In genomic region chrX:51679601-51680427, GRCm38 (mm10) we compare ENCODE assay signal across 8 mouse cellular contexts. TPM values are rescaled to one million over a fixed set of nuclear protein-coding genes. Genes with fewer than 3 reads are reported as not detected.
DNase-seq lines count a peak whose midpoint lies in the region; ATAC-seq lines count a peak whose summit lies in the region.

No protein-coding gene starts in this region.

- H3K4me3 ChIP-seq in liver, embryonic 11.5 days (ENCODE audit: low read depth, low read length) = peak overlapping the region; percentile 45
- H3K4me3 ChIP-seq in neural tube, embryonic 15.5 days (replicated peaks) = peak overlapping the region; percentile 53

- peak overlapping the region; percentile 65 for H3K4me2 ChIP-seq in liver, embryonic 11.5 days
- H3K4me2 ChIP-seq in neural tube, embryonic 15.5 days = peak overlapping the region; percentile 80

- intact Hi-C loops in gastrocnemius, postnatal 36 days (cut with DNase I) = no loop called here

- DNase-seq in ovary, postnatal 14 days (ENCODE audit: low spot score) = peak; percentile 13
- no peak for DNase-seq in ovary, postnatal 10 days (ENCODE audit: low spot score)
- peak; percentile 59 to 63 for DNase-seq in cerebellum, postnatal 25 days
- peak; percentile 5 to 17 for DNase-seq in gastrocnemius, postnatal 36 days
- peak; percentile 1 for DNase-seq in kidney, adult 9 months
- DNase-seq in liver, embryonic 11.5 days (ENCODE audit: low spot score) = peak; percentile 32
- DNase-seq in thymus, postnatal 25 days = no peak

- no peak for ATAC-seq in liver, embryonic 11.5 days (replicated peaks; ENCODE audit: low FRiP score)
- ATAC-seq in neural tube, embryonic 15.5 days (ENCODE audit: low FRiP score) = peak; percentile 59

- H3K4me1 ChIP-seq in liver, embryonic 11.5 days (replicated peaks; ENCODE audit: control insufficient read depth, insufficient read depth, low read length) = no peaks in the 10 kb centered on the region
- no peaks in the 10 kb centered on the region; the same call in 1 of the 2 replicates for H3K4me1 ChIP-seq in neural tube, embryonic 15.5 days

- WGBS in liver, embryonic 11.5 days = 23% methylated on average over 44 of the region's 46 CpGs
- 17% methylated on average over 45 of the region's 46 CpGs for WGBS in neural tube, embryonic 15.5 days

- H3K36me3 ChIP-seq in liver, embryonic 11.5 days (ENCODE audit: control insufficient read depth, insufficient read depth, low read length) = no peaks in the 10 kb centered on the region
- no peaks in the 10 kb centered on the region for H3K36me3 ChIP-seq in neural tube, embryonic 15.5 days

- peaks cover 55% of the 10 kb centered on the region for H3K27me3 ChIP-seq in liver, embryonic 11.5 days (replicated peaks; ENCODE audit: control insufficient read depth, insufficient read depth, low read length)
- H3K27me3 ChIP-seq in neural tube, embryonic 15.5 days (replicated peaks) = peaks cover 7% of the 10 kb centered on the region; the same call in 1 of the 2 replicates

- H3K9ac ChIP-seq in liver, embryonic 11.5 days (ENCODE audit: low read depth, low read length) = no peak overlapping the region
- peak overlapping the region; percentile 52 for H3K9ac ChIP-seq in neural tube, embryonic 15.5 days (replicated peaks)

- no peaks in the 10 kb centered on the region for H3K9me3 ChIP-seq in liver, embryonic 11.5 days (ENCODE audit: control insufficient read depth, low read length)
- no peaks in the 10 kb centered on the region for H3K9me3 ChIP-seq in neural tube, embryonic 15.5 days (replicated peaks)

- no peak overlapping the region for H3K27ac ChIP-seq in liver, embryonic 11.5 days (ENCODE audit: low read depth, low read length)
- H3K27ac ChIP-seq in neural tube, embryonic 15.5 days (replicated peaks) = peak overlapping the region; percentile 71

RNA-seq across cellular contexts. Expression of gene Hs6st2, which starts 1.8 kb away (rescaled TPM):
- 1 to 10 TPM; 3.0 to 3.7 TPM for total RNA-seq in gastrocnemius, postnatal 36 days (2021)
- 6.7 and 7.0 TPM in 2 replicates for polyA plus RNA-seq in liver, embryonic 11.5 days (2014; fragmentation: Nextera tagmentation; extraction: Ambion mirVana)
- 33.8 and 38.4 TPM in 2 replicates for polyA plus RNA-seq in neural tube, embryonic 15.5 days (2015; fragmentation: Nextera tagmentation; extraction: Ambion mirVana)

Comparison
In these comparisons a context has a peak if more than half of its experiments do, and no peak if none do; other contexts are left out.
1. DNase-seq: peak in ovary, postnatal 14 days (single experiment), cerebellum, postnatal 25 days (2 of 2), gastrocnemius, postnatal 36 days (2 of 2), kidney, adult 9 months (single experiment) and liver, embryonic 11.5 days (single experiment); none in ovary, postnatal 10 days (single experiment) and thymus, postnatal 25 days (single experiment).